Mouse (Mus musculus): ENCODE measurements around the gene Ddit4.

Gene Ddit4

GRCm38 (mm10) chr10:59972534-59972933 lies 20.9 kb upstream of the Ddit4 start:
- DNase-seq (ENCODE audit: low spot score): no peak

- no peak for DNase-seq (ENCODE audit: low spot score)
These were observed 20.2 kb upstream of the Ddit4 start for GRCm38 (mm10) chr10:59971813-59972212.

GRCm38 (mm10) chr10:59970450-59971062 lies 18.9 kb upstream of the Ddit4 start:
- peak; percentile 50 for DNase-seq (ENCODE audit: low spot score)

GRCm38 (mm10) chr10:59969821-59970449 lies 18.3 kb upstream of the Ddit4 start:
- DNase-seq (ENCODE audit: low spot score): peak; percentile 89

- DNase-seq (ENCODE audit: low spot score): no peak
These were observed 15.8 kb upstream of the Ddit4 start for GRCm38 (mm10) chr10:59967309-59967942.

- no peak for DNase-seq (ENCODE audit: low spot score)
These were observed 15.1 kb upstream of the Ddit4 start for GRCm38 (mm10) chr10:59966743-59967142.

GRCm38 (mm10) chr10:59965788-59966187 lies 14.2 kb upstream of the Ddit4 start:
- DNase-seq (ENCODE audit: low spot score): peak; percentile 74

- no peak for DNase-seq (ENCODE audit: low spot score)
These were observed 13.7 kb upstream of the Ddit4 start for GRCm38 (mm10) chr10:59965362-59965695.

GRCm38 (mm10) chr10:59964504-59965361 lies 13.1 kb upstream of the Ddit4 start:
- DNase-seq (ENCODE audit: low spot score): peak; percentile 85

- DNase-seq (ENCODE audit: low spot score): no peak
These were observed 12.0 kb upstream of the Ddit4 start for GRCm38 (mm10) chr10:59963609-59964008.

GRCm38 (mm10) chr10:59959517-59959916 lies 7.9 kb upstream of the Ddit4 start:
- no peak for DNase-seq (ENCODE audit: low spot score)

- no peak for DNase-seq (ENCODE audit: low spot score)
These were observed 6.8 kb upstream of the Ddit4 start for GRCm38 (mm10) chr10:59958458-59958857.

- DNase-seq (ENCODE audit: low spot score): no peak
These were observed 5.8 kb upstream of the Ddit4 start for GRCm38 (mm10) chr10:59957171-59958149.

GRCm38 (mm10) chr10:59956681-59957080 lies 5.0 kb upstream of the Ddit4 start:
- DNase-seq (ENCODE audit: low spot score): no peak

- no peak for DNase-seq (ENCODE audit: low spot score)
These were observed 2.0 kb upstream of the Ddit4 start for GRCm38 (mm10) chr10:59953564-59954039.

GRCm38 (mm10) chr10:59952781-59953563 lies 1.3 kb upstream of the Ddit4 start:
- DNase-seq (ENCODE audit: low spot score): peak; percentile 77

- DNase-seq (ENCODE audit: low spot score): peak; percentile 84
These were observed 632 bp upstream of the Ddit4 start for GRCm38 (mm10) chr10:59952152-59952780.

GRCm38 (mm10) chr10:59950716-59951191 lies 880 bp downstream of the Ddit4 start:
- peak; percentile 80 for DNase-seq (ENCODE audit: low spot score)

GRCm38 (mm10) chr10:59949783-59950605 lies 1.6 kb downstream of the Ddit4 start:
- DNase-seq (ENCODE audit: low spot score): no peak

All from embryo, embryonic 10.5 days (tissue).